Mouse (Mus musculus): Measurements from ENCODE around the gene Hpcal1. TPM values are rescaled to one million over a fixed set of nuclear protein-coding genes. Genes with fewer than 3 reads are reported as not detected.

The Hpcal1 gene
- total RNA-seq (2023), result 10 to 100 TPM; 11.1 to 11.4 TPM

GRCm38 (mm10) chr12:17690564-17691281 is at the start of gene Hpcal1:
Gene Hpcal1, plus strand, starts transcription at chr12:17690856.

Other genes with a start within 250 kb of the Hpcal1 start
- gene Odc1, start 146.1 kb upstream of the Hpcal1 start, total RNA-seq (2023), result 100 to 1,000 TPM; 458 to 520 TPM